Mouse (Mus musculus): ENCODE data around the gene Sorcs1.

Sorcs1 gene

GRCm38 (mm10) chr19:50677903-50678896, at the start of gene Sorcs1:
Gene Sorcs1, minus strand, starts transcription at chr19:50678646.
- peak; percentile 82 for DNase-seq (ENCODE audit: low read depth, low spot score)

- DNase-seq (ENCODE audit: low read depth, low spot score): no peak
Observed at GRCm38 (mm10) chr19:50683277-50683676, 4.8 kb upstream of the Sorcs1 start.

GRCm38 (mm10) chr19:50678946-50679345, 500 bp upstream of the Sorcs1 start:
- no peak for DNase-seq (ENCODE audit: low read depth, low spot score)

DNA sequence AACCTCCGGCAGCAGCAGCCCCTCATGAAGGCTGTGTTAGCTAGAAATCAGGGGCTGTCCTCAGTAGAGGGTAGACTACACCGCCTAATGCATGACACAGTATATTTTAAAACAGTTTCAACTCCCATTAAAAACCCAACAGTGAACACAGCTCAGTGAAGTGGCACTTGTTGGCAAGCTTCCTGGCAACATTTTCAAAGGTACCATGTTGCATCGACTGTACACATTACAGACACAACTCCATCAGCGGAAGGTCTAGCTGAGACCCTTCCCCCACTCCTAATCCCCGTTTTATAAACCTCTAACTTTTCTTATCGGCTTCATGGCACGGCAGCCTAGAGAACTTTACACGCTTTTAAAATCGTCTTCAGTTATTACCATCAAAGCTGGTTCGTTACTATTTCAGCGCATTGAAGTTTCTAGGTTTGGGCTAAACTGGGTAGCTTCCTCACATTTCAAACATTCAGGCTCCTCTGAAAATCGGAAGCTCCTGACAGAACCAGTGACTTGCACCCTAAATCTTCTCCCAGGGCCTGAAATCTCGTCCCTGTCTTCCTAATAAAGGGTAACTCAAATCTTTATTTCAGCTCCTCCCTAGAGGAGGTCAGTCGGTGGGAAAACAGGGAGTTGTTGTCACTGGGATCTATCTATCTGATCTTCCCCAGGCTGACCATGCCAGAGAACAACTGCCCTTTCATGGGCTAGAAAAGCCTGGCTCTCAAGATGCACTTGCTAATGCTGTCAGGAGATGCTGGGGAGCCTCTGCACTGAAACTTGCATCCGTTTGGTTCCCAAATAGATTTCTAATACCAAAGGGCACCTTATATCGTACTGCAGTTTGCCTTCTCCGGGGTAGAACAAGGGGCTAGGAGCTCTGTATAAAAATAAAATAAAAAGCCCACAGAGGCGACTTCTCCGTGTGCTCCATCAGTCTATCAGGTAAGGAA, 1.6 kb downstream of the Sorcs1 start:
- peak; percentile 54 for DNase-seq (ENCODE audit: low read depth, low spot score)

GRCm38 (mm10) chr19:50674921-50675320, 3.5 kb downstream of the Sorcs1 start:
- DNase-seq (ENCODE audit: low read depth, low spot score): peak; percentile 87

DNA sequence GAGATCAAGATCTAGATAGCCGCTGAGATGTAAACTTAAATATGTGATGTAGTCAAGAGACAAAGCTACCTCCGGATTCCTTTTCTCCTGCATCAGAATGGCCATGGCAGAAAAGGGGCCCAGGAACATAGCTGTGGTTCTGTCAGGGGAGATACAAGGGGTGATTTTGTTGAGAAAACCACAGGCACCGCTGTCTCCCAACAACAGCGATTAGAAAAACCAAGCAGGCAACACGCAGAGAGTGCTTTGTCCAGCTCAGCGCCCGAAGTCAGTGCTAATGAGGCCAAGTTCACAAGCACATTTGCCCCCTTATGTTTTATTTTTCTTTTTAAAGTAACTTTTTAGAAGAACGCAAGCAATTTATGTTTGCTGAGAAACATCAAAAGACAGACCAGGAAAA, 10.9 kb downstream of the Sorcs1 start:
- DNase-seq (ENCODE audit: low read depth, low spot score): no peak

- DNase-seq (ENCODE audit: low read depth, low spot score): no peak
Observed at GRCm38 (mm10) chr19:50664311-50664710, 14.1 kb downstream of the Sorcs1 start.

DNA sequence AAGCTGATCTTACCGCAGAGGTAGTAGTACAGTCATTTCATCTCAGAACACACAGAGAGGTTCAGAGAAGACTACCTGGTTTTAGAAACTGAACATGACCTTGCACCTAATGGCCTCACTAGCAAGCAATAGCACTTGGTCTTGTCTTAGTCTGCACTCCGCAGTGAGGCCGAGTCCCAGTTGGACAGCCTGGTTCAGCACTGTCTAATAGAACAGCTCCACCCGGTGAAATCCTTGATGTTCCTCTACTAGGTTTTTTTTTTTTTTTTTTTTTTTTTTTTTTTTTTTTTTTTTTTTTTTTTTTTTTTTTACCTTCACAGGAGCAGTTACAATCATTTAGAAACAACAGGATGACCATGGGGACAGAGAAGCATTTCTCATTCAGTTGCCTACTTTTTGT, 19.3 kb downstream of the Sorcs1 start:
- no peak for DNase-seq (ENCODE audit: low read depth, low spot score)

DNA sequence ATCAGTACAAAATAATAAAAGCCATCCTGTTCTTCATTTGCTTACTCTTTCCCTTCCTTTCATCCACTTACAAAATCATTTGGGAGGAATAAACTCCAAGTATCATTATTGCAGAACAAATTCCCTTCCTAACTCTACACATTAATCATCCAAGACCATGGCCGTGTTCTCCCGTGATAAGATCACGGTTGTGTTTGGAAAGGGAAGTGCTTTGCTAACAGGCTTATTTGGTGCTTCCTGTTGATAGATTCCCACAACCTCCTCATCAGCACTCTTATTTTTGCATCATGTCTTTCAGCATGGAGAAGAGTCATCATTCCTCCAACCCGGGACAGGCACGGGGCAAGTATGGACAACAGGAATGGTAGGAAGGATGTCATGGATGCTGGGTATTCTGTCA, 25.7 kb downstream of the Sorcs1 start:
- no peak for DNase-seq (ENCODE audit: low read depth, low spot score)

GRCm38 (mm10) chr19:50643836-50644235, 34.6 kb downstream of the Sorcs1 start:
- DNase-seq (ENCODE audit: low read depth, low spot score): peak; percentile 35

- no peak for DNase-seq (ENCODE audit: low read depth, low spot score)
Observed at GRCm38 (mm10) chr19:50642121-50642520, 36.3 kb downstream of the Sorcs1 start.

- DNase-seq (ENCODE audit: low read depth, low spot score): no peak
Observed at GRCm38 (mm10) chr19:50640251-50641032, 38.0 kb downstream of the Sorcs1 start.

DNA sequence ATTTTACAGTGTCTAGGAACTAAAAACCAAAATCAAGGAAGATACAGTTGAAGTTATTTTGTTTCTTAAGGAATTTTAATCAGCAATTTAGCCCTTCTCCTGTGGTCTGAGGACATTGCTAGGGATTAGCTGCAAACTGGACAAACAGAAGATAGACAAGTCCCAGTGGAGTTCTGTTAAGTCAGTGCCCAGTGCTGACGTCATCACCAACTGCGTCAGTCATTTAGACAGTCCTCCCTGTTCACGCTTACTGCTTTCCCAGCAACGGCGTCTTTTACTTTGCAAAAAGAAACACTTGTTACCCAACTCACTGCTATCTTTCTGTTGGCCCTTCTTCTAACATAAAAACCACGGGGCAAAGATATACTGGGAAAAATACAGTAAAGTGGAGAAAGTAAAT, 40.3 kb downstream of the Sorcs1 start:
- DNase-seq (ENCODE audit: low read depth, low spot score): no peak

GRCm38 (mm10) chr19:50614013-50614412, 64.4 kb downstream of the Sorcs1 start:
- DNase-seq (ENCODE audit: low read depth, low spot score): no peak

DNA sequence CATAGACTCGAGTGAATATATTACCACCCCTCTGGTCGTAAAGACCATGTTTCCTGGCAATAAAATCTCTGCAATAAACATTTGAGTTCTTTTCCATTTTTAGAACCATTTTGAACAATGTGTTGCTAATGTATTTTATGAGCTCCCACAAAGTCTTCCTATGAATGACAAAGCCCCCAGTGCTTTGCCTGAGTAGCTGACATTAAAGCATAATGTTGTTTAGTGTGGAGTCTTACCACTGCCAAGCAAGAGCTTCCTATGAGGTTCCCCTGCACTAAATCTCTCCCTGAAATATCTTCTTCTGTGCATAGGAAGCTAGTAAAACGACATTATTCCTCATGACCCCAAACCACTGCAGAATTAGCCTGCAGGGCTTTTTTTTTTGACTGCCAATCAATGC, 66.8 kb downstream of the Sorcs1 start:
- no peak for DNase-seq (ENCODE audit: low read depth, low spot score)

DNA sequence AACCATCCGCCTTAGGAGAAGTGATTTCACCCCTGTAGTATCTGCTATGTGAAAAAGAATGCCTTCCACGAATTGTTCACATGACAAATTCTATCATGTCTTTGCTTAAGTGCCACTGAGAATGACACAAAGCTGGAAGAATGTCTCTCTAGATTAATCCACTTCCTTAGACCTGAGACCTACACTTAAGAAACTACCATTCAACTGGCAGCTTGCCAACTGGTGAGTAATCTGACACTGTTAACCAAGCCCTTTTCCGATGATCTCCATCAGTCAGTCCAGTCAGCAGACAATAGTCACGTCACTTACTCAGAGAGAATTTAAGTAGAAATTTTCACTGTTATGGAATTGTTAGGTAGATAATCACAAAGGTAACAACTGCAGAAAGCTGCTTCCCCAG, 74.6 kb downstream of the Sorcs1 start:
- no peak for DNase-seq (ENCODE audit: low read depth, low spot score)

DNA sequence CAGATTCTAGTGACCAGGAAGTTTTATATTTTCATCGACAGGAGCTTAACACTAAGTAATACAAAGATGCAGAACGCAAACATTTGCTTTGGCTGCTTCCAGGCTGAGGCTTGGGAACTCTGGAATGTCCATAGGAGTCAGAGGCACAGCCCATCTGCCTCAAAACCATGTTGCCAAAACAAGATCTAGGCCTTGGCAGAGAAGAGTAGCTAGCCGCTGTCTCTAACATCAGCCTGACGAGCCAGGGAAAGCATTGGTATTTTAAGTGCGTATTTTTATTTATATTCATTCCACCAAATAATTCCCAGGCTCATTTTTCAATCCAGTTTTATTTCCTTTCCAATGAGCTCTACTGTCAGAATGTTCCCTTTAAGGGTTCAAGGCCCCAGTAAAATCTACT, 75.1 kb downstream of the Sorcs1 start:
- peak; percentile 13 for DNase-seq (ENCODE audit: low read depth, low spot score)

- DNase-seq (ENCODE audit: low read depth, low spot score): no peak
Observed at GRCm38 (mm10) chr19:50597300-50597699, 81.1 kb downstream of the Sorcs1 start.

DNA sequence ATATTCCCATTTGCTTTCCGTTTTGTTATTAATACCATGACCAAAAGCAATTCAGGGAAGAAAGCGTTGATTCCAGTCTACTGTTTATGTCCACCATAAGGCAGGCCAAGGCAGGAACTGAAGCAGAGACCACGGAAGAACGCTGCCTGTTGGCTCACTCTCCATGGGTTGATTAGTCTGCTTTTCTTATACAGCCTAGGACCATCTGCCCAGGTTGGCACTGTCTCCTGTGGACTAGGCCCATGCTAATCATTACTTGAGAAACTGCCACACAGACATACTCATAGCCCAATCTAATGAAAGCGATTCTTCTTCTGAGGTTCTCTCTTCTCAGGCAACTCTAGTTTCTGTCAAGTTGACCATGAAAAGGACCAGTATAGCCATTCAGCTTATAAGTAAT, 92.3 kb downstream of the Sorcs1 start:
- peak; percentile 17 for DNase-seq (ENCODE audit: low read depth, low spot score)

GRCm38 (mm10) chr19:50582952-50583351, 95.5 kb downstream of the Sorcs1 start:
- DNase-seq (ENCODE audit: low read depth, low spot score): no peak

- no peak for DNase-seq (ENCODE audit: low read depth, low spot score)
Observed at GRCm38 (mm10) chr19:50569669-50570195, 108.7 kb downstream of the Sorcs1 start.

Measured in brain, adult 2 months (tissue).